9 mouse cellular contexts compared by ENCODE assay signal in the genomic region with DNA sequence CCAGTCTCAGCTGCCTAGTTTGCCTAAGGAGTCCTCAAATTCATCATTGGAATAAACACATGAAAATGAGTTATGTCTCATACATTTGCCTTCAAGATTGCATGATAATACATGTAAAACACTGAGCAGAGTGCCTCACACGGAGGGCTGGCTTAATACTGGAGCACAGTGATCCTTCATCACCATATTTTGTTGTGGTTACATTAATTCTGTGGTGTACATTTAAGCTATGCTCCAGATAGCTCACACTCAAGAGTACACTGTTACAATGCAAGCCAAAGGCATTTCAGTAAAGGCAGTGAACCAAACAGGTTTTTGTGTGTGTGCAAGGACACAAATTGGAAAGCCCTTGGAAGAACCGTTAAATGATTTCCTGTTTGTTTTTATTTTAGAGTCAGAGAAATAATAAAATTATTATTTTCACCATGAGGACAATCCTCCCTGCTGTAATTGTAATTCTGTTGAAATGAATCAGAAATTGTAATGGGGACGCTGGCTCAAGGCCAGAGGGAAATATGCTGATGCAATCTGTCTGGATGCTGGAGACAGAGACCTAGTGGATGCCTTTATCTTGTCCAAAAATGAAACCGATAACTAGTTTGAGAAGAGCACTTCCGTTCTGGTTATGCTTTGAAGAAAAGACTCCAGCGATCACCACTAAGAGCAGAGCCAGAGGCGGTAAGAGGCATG.
DNase-seq lines count a peak whose midpoint lies in the region; ATAC-seq and TF ChIP-seq lines count a peak whose summit lies in the region.
"Had no signal": no experiment of that assay in that cellular context is flagged by ENCODE, and none has a peak within 500 bp of the region (broad histone marks: within the 10 kb centered on the region; RNA-seq: fewer than 3 reads in every experiment).

No protein-coding gene starts in this region.

- H3K9me3 ChIP-seq in heart, postnatal 0 days (replicated peaks; ENCODE audit: control insufficient read depth, low read length): no peaks in the 10 kb centered on the region
- no peaks in the 10 kb centered on the region for H3K9me3 ChIP-seq in heart, embryonic 12.5 days (replicated peaks)
- no peaks in the 10 kb centered on the region for H3K9me3 ChIP-seq in forebrain, embryonic 16.5 days (ENCODE audit: control insufficient read depth, low read length)
- H3K9me3 ChIP-seq: hindbrain, embryonic 10.5 days had no signal

- no peak overlapping the region for H3K9ac ChIP-seq in heart, postnatal 0 days (replicated peaks; ENCODE audit: low read depth, low read length)
- no peak overlapping the region for H3K9ac ChIP-seq in heart, embryonic 12.5 days
- no peak overlapping the region for H3K9ac ChIP-seq in forebrain, embryonic 16.5 days (replicated peaks; ENCODE audit: low read depth, low read length)

- H3K4me1 ChIP-seq in heart, postnatal 0 days (ENCODE audit: control insufficient read depth, insufficient read depth): 0 out of 2 replicates have a peak, but pooled peaks cover 6% of the 10 kb centered on the region
- H3K4me1 ChIP-seq in heart, embryonic 12.5 days (replicated peaks): 0 out of 2 replicates have a peak, but pooled peaks cover 4% of the 10 kb centered on the region
- peaks cover 12% of the 10 kb centered on the region for H3K4me1 ChIP-seq in forebrain, embryonic 16.5 days (replicated peaks; ENCODE audit: control insufficient read depth, insufficient read depth, low read length)
- H3K4me1 ChIP-seq: hindbrain, embryonic 10.5 days had no signal

- H3K4me2 ChIP-seq in heart, postnatal 0 days (ENCODE audit: low read depth, low read length): no peak overlapping the region
- H3K4me2 ChIP-seq in heart, embryonic 12.5 days: no peak overlapping the region
- no peak overlapping the region for H3K4me2 ChIP-seq in forebrain, embryonic 16.5 days (ENCODE audit: low read length)

- WGBS in heart, postnatal 0 days: 59% methylated on average over 7 of the region's 7 CpGs
- 75% methylated on average over 7 of the region's 7 CpGs for WGBS in heart, embryonic 12.5 days
- 57% methylated on average over 7 of the region's 7 CpGs for WGBS in forebrain, embryonic 16.5 days

- peak; percentile 31 for DNase-seq in heart, postnatal 0 days (ENCODE audit: low spot score)
- peak; percentile 68 for DNase-seq in NIH3T3 (ENCODE audit: low read depth)
- DNase-seq in layer of hippocampus, postnatal 14 days (ENCODE audit: low spot score in 2 of 2): peak; percentile 55 to 88
- no peak for DNase-seq in spleen, adult 18-20 months
- DNase-seq in ovary, postnatal 10 days (ENCODE audit: low spot score): no peak

- TF ChIP-seq CTCF in heart, postnatal 0 days (IDR thresholded peaks at IDR 0.05; ENCODE audit: low read depth): no peak

- TF ChIP-seq EP300 in heart, postnatal 0 days (IDR thresholded peaks at IDR 0.05; ENCODE audit: low read depth): no peak

- H3K4me3 ChIP-seq in heart, postnatal 0 days (ENCODE audit: low read depth, low read length): no peak overlapping the region
- no peak overlapping the region for H3K4me3 ChIP-seq in heart, embryonic 12.5 days
- no peak overlapping the region for H3K4me3 ChIP-seq in forebrain, embryonic 16.5 days (replicated peaks; ENCODE audit: low read length)
- H3K4me3 ChIP-seq: hindbrain, embryonic 10.5 days had no signal

- H3K27ac ChIP-seq in heart, postnatal 0 days (ENCODE audit: low read depth): no peak overlapping the region
- no peak overlapping the region for H3K27ac ChIP-seq in heart, embryonic 12.5 days (ENCODE audit: poor library complexity, severe bottlenecking)
- no peak overlapping the region for H3K27ac ChIP-seq in forebrain, embryonic 16.5 days (ENCODE audit: low read length)
- H3K27ac ChIP-seq: hindbrain, embryonic 10.5 days had no signal

- ATAC-seq in heart, postnatal 0 days (ENCODE audit: insufficient read depth, low read depth): no peak
- no peak for ATAC-seq in heart, embryonic 12.5 days (ENCODE audit: insufficient number of reproducible peaks, low FRiP score)
- peak; percentile 66 for ATAC-seq in forebrain, embryonic 16.5 days
- no peak for ATAC-seq in megakaryocyte-erythroid progenitor cell, adult 5-6 weeks (replicated peaks; ENCODE audit: low FRiP score, low TSS enrichment, poor library complexity, severe bottlenecking)

- no peaks in the 10 kb centered on the region for H3K27me3 ChIP-seq in heart, postnatal 0 days (ENCODE audit: control insufficient read depth, insufficient read depth, low read length)
- H3K27me3 ChIP-seq in heart, embryonic 12.5 days (replicated peaks): no peaks in the 10 kb centered on the region
- no peaks in the 10 kb centered on the region for H3K27me3 ChIP-seq in forebrain, embryonic 16.5 days (replicated peaks; ENCODE audit: control insufficient read depth, insufficient read depth, low read length)

- H3K36me3 ChIP-seq in heart, postnatal 0 days (replicated peaks; ENCODE audit: control insufficient read depth, insufficient read depth, low read length): no peaks in the 10 kb centered on the region
- H3K36me3 ChIP-seq in heart, embryonic 12.5 days: no peaks in the 10 kb centered on the region
- no peaks in the 10 kb centered on the region for H3K36me3 ChIP-seq in forebrain, embryonic 16.5 days (ENCODE audit: control insufficient read depth, insufficient read depth)
- H3K36me3 ChIP-seq: hindbrain, embryonic 10.5 days had no signal

Comparison
In these comparisons a context has a peak if more than half of its experiments do, and no peak if none do; other contexts are left out.
1. DNase-seq: peak in heart, postnatal 0 days (single experiment), NIH3T3 (single experiment) and layer of hippocampus, postnatal 14 days (2 of 2); none in spleen, adult 18-20 months (0 of 2) and ovary, postnatal 10 days (single experiment).